11 mouse cellular contexts compared by ENCODE assay signal in the genomic region with DNA sequence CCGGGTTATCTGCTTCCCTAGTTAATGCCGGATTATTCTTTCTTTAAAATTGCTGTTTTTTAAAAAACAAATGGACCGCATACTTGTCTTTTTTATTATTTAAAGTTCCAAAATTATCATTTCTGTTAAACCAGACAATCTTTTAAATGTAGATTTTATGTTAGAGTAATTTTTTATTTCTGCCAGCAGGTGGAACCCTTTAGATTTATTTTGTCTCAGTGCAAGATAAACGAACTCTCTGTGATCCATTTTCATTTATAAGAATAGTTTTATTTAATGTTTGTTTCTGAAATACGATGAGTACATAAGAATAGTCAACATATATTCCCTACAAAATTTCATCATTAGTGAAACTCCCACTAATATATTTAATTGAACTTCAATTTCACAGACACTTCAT. TPM values are rescaled to one million over a fixed set of nuclear protein-coding genes. Genes with fewer than 3 reads are reported as not detected.
DNase-seq lines count a peak whose midpoint lies in the region; ATAC-seq and TF ChIP-seq lines count a peak whose summit lies in the region.
"Had no signal": no experiment of that assay in that cellular context is flagged by ENCODE, and none has a peak within 500 bp of the region (broad histone marks: within the 10 kb centered on the region; RNA-seq: fewer than 3 reads in every experiment).

No protein-coding gene starts in this region.

- no peaks in the 10 kb centered on the region for H3K9me3 ChIP-seq in intestine, postnatal 0 days (ENCODE audit: control insufficient read depth)
- H3K9me3 ChIP-seq in intestine, embryonic 15.5 days = no peaks in the 10 kb centered on the region
- H3K9me3 ChIP-seq in midbrain, embryonic 14.5 days (ENCODE audit: control insufficient read depth, low read length) = no peaks in the 10 kb centered on the region
- H3K9me3 ChIP-seq in midbrain, embryonic 13.5 days = no peaks in the 10 kb centered on the region
- H3K9me3 ChIP-seq: neural tube, embryonic 12.5 days had no signal

- 70% methylated on average over 5 of the region's 5 CpGs for WGBS in intestine, postnatal 0 days
- WGBS in intestine, embryonic 15.5 days = 68% methylated on average over 5 of the region's 5 CpGs
- WGBS in midbrain, embryonic 14.5 days = 68% methylated on average over 5 of the region's 5 CpGs
- WGBS in midbrain, embryonic 13.5 days = 67% methylated on average over 5 of the region's 5 CpGs

- peak; percentile 77 for DNase-seq in midbrain, embryonic 14.5 days
- peak; percentile 58 for DNase-seq in brain, embryonic 14.5 days (ENCODE audit: low read depth)
- DNase-seq in telencephalon, adult 2 months (ENCODE audit: low read depth, low spot score) = peak; percentile 10
- no peak for DNase-seq in cerebellum, adult 11 months
- DNase-seq: heart, postnatal 10 days; right cerebral cortex, postnatal 25 days; thymus, postnatal 14 days had no signal

- no peaks in the 10 kb centered on the region for H3K27me3 ChIP-seq in intestine, postnatal 0 days (replicated peaks; ENCODE audit: control insufficient read depth, insufficient read depth, low read length)
- H3K27me3 ChIP-seq in intestine, embryonic 15.5 days (replicated peaks) = no peaks in the 10 kb centered on the region
- no peaks in the 10 kb centered on the region for H3K27me3 ChIP-seq in midbrain, embryonic 14.5 days (ENCODE audit: control insufficient read depth, insufficient read depth, low read length)
- H3K27me3 ChIP-seq in midbrain, embryonic 13.5 days = no peaks in the 10 kb centered on the region
- H3K27me3 ChIP-seq: neural tube, embryonic 12.5 days had no signal

- no peak overlapping the region for H3K9ac ChIP-seq in intestine, postnatal 0 days (ENCODE audit: low read depth, low read length)
- H3K9ac ChIP-seq in intestine, embryonic 15.5 days = no peak overlapping the region
- H3K9ac ChIP-seq in midbrain, embryonic 14.5 days (replicated peaks; ENCODE audit: low read length) = no peak overlapping the region
- no peak overlapping the region for H3K9ac ChIP-seq in midbrain, embryonic 13.5 days (replicated peaks)
- H3K9ac ChIP-seq: neural tube, embryonic 12.5 days had no signal

- no peak for TF ChIP-seq POLR2A in brain, embryonic 14.5 days (IDR thresholded peaks at IDR 0.05; ENCODE audit: borderline replicate concordance, extremely low read depth, insufficient read depth, insufficient read length, poor library complexity, severe bottlenecking)

- ATAC-seq in intestine, postnatal 0 days = no peak
- ATAC-seq in intestine, embryonic 15.5 days = no peak
- ATAC-seq in midbrain, embryonic 14.5 days (ENCODE audit: low FRiP score, low TSS enrichment) = no peak
- ATAC-seq in midbrain, embryonic 13.5 days = no peak

- no peak overlapping the region for H3K27ac ChIP-seq in intestine, postnatal 0 days (ENCODE audit: low read depth, low read length)
- no peak overlapping the region for H3K27ac ChIP-seq in intestine, embryonic 15.5 days
- no peak overlapping the region for H3K27ac ChIP-seq in midbrain, embryonic 14.5 days (replicated peaks; ENCODE audit: low read depth, low read length)
- H3K27ac ChIP-seq in midbrain, embryonic 13.5 days = no peak overlapping the region
- H3K27ac ChIP-seq: neural tube, embryonic 12.5 days had no signal

- no peak overlapping the region for H3K4me2 ChIP-seq in intestine, postnatal 0 days (replicated peaks; ENCODE audit: low read depth)
- H3K4me2 ChIP-seq in intestine, embryonic 15.5 days (replicated peaks) = no peak overlapping the region
- no peak overlapping the region for H3K4me2 ChIP-seq in midbrain, embryonic 14.5 days (ENCODE audit: low read length)
- H3K4me2 ChIP-seq in midbrain, embryonic 13.5 days (replicated peaks) = no peak overlapping the region
- H3K4me2 ChIP-seq: neural tube, embryonic 12.5 days had no signal

- H3K4me1 ChIP-seq in intestine, postnatal 0 days (replicated peaks; ENCODE audit: control insufficient read depth, insufficient read depth, low read length) = no peaks in the 10 kb centered on the region
- no peaks in the 10 kb centered on the region for H3K4me1 ChIP-seq in intestine, embryonic 15.5 days (replicated peaks)
- H3K4me1 ChIP-seq in midbrain, embryonic 14.5 days (ENCODE audit: control insufficient read depth, insufficient read depth, low read length) = no peaks in the 10 kb centered on the region
- H3K4me1 ChIP-seq in midbrain, embryonic 13.5 days (replicated peaks) = no peaks in the 10 kb centered on the region
- H3K4me1 ChIP-seq: neural tube, embryonic 12.5 days had no signal

- no peaks in the 10 kb centered on the region for H3K36me3 ChIP-seq in intestine, postnatal 0 days (ENCODE audit: control insufficient read depth, insufficient read depth)
- no peaks in the 10 kb centered on the region for H3K36me3 ChIP-seq in intestine, embryonic 15.5 days
- H3K36me3 ChIP-seq in midbrain, embryonic 14.5 days (ENCODE audit: control insufficient read depth, insufficient read depth, low read length) = no peaks in the 10 kb centered on the region
- no peaks in the 10 kb centered on the region for H3K36me3 ChIP-seq in midbrain, embryonic 13.5 days
- H3K36me3 ChIP-seq: neural tube, embryonic 12.5 days had no signal

- no peak overlapping the region for H3K4me3 ChIP-seq in intestine, postnatal 0 days (ENCODE audit: low read depth, low read length)
- no peak overlapping the region for H3K4me3 ChIP-seq in intestine, embryonic 15.5 days (replicated peaks)
- H3K4me3 ChIP-seq in midbrain, embryonic 14.5 days (replicated peaks; ENCODE audit: low read depth, low read length) = no peak overlapping the region
- H3K4me3 ChIP-seq in midbrain, embryonic 13.5 days (replicated peaks) = no peak overlapping the region
- H3K4me3 ChIP-seq: neural tube, embryonic 12.5 days had no signal

- peak; percentile 35 for TF ChIP-seq CTCF in intestine, postnatal 0 days (IDR thresholded peaks at IDR 0.05; ENCODE audit: low read depth)
- no peak for TF ChIP-seq CTCF in brain, embryonic 14.5 days (IDR thresholded peaks at IDR 0.05; ENCODE audit: borderline replicate concordance, extremely low read depth, insufficient read depth, insufficient read length)

RNA-seq across cellular contexts. Expression of a gene that starts 39.7 kb away (rescaled TPM):
- polyA plus RNA-seq in intestine, postnatal 0 days (2015; fragmentation: Nextera tagmentation; extraction: Ambion mirVana) = 10.6 and 13.3 TPM in 2 replicates
- 18.8 and 21.1 TPM in 2 replicates for polyA plus RNA-seq in intestine, embryonic 15.5 days (2015; fragmentation: Nextera tagmentation; extraction: Ambion mirVana)
- 63.2 and 80.6 TPM in 2 replicates for polyA plus RNA-seq in midbrain, embryonic 14.5 days (2014; fragmentation: Nextera tagmentation; extraction: Ambion mirVana)
- 79.2 and 86.5 TPM in 2 replicates for polyA plus RNA-seq in midbrain, embryonic 13.5 days (2015; fragmentation: Nextera tagmentation; extraction: Ambion mirVana)
- 13.1 and 18.0 TPM in 2 replicates for polyA plus RNA-seq in brain, embryonic 14.5 days (2012; rRNA removed)
